8 mouse cellular contexts compared by ENCODE assay signal in genomic region chr3:96707903-96708683, GRCm38 (mm10). TPM values are rescaled to one million over a fixed set of nuclear protein-coding genes. Genes with fewer than 3 reads are reported as not detected.
DNase-seq lines count a peak whose midpoint lies in the region; ATAC-seq lines count a peak whose summit lies in the region.

Gene Nudt17 (minus strand): TSS chr3:96708562.

- H3K36me3 ChIP-seq in hindbrain, embryonic 11.5 days (ENCODE audit: control insufficient read depth, insufficient read depth, low read length), result 0 out of 2 replicates have a peak, but pooled peaks cover 4% of the 10 kb centered on the region

- peak; percentile 78 for DNase-seq in Muller cell, postnatal 12 days (ENCODE audit: inconsistent ontology term)
- DNase-seq in cerebellum, adult 9-11 months, result peak; percentile 82
- peak in 1 of 2 experiments; percentile 88 for DNase-seq in frontal cortex, adult 2 months (ENCODE audit: extremely low spot score in 1 of 2, low spot score in 1 of 2)
- DNase-seq in hindbrain, embryonic 11.5 days (ENCODE audit: low spot score), result peak; percentile 92
- DNase-seq in layer of hippocampus, postnatal 10 days (ENCODE audit: low spot score in 2 of 2), result peak; percentile 84 to 88
- DNase-seq in lung, postnatal 10 days, result peak; percentile 86
- DNase-seq in ovary, postnatal 14 days (ENCODE audit: low spot score), result peak; percentile 79
- peak; percentile 75 for DNase-seq in thymus, postnatal 14 days

- H3K27me3 ChIP-seq in hindbrain, embryonic 11.5 days (ENCODE audit: control insufficient read depth, insufficient read depth, low read length), result no peaks in the 10 kb centered on the region

- H3K9me3 ChIP-seq in hindbrain, embryonic 11.5 days (ENCODE audit: control insufficient read depth, low read length), result no peaks in the 10 kb centered on the region

- no peak within 1 kb of the TSS for H3K27ac ChIP-seq in hindbrain, embryonic 11.5 days (ENCODE audit: low read depth, low read length)

- peak; percentile 89 for ATAC-seq in hindbrain, embryonic 11.5 days (ENCODE audit: low FRiP score)

- H3K4me2 ChIP-seq in hindbrain, embryonic 11.5 days (replicated peaks; ENCODE audit: low read depth, low read length), result peak within 1 kb of the TSS; percentile 89

- H3K4me1 ChIP-seq in hindbrain, embryonic 11.5 days (replicated peaks; ENCODE audit: control insufficient read depth, insufficient read depth, low read length), result no peaks in the 10 kb centered on the region

- whole genome bisulfite sequencing in hindbrain, embryonic 11.5 days, result 6% methylated on average over 42 of the region's 42 CpGs

- H3K4me3 ChIP-seq in hindbrain, embryonic 11.5 days (ENCODE audit: low read depth, low read length), result peak within 1 kb of the TSS; percentile 43

- H3K9ac ChIP-seq in hindbrain, embryonic 11.5 days (ENCODE audit: low read depth, low read length), result peak within 1 kb of the TSS; percentile 77

RNA-seq across cellular contexts. Expression of gene Nudt17, which starts in this region (rescaled TPM):
- 10.2 and 10.5 TPM in 2 replicates for polyA plus RNA-seq in frontal cortex, adult 2 months (2012; rRNA removed)
- 12.8 and 14.4 TPM in 2 replicates for polyA plus RNA-seq in hindbrain, embryonic 11.5 days (2014; fragmentation: Nextera tagmentation; extraction: Ambion mirVana)
- 10 to 100 TPM in 1 of 2 experiments, 1 to 10 TPM in 1; 9.8 to 11.0 TPM for total RNA-seq in layer of hippocampus, postnatal 10 days (2021)
